Mouse (Mus musculus): ENCODE data around the gene Sox5. TPM values are rescaled to one million over a fixed set of nuclear protein-coding genes. Genes with fewer than 3 reads are reported as not detected.

Sox5 gene
- polyA plus RNA-seq, 1 experiment, result 2.5 TPM

- no peak overlapping the region for H3K27ac ChIP-seq (ENCODE audit: insufficient read depth, low read length)
- H3K4me1 ChIP-seq (ENCODE audit: control insufficient read depth, insufficient read depth, insufficient read length), result no peaks in the 10 kb centered on the region; the same call in 1 of the 2 replicates
- DNase-seq (ENCODE audit: low read depth in 1 of 2, low spot score in 2 of 2), result no peak
- H3K36me3 ChIP-seq (ENCODE audit: control insufficient read depth, insufficient read depth, low read length), result no peaks in the 10 kb centered on the region
- H3K27me3 ChIP-seq (ENCODE audit: control insufficient read depth, insufficient read depth, low read length), result no peaks in the 10 kb centered on the region
- WGBS, result 49% methylated on average over 17 of the region's 17 CpGs
- no peak overlapping the region for H3K4me3 ChIP-seq (ENCODE audit: extremely low read depth, insufficient read depth, insufficient read length)
- no peak for TF ChIP-seq POLR2A (IDR thresholded peaks at IDR 0.05; ENCODE audit: low read depth, low read length)
- no peak for TF ChIP-seq CTCF (IDR thresholded peaks at IDR 0.05; ENCODE audit: extremely low read depth, insufficient read depth, insufficient read length, insufficient replicate concordance)
Measured at GRCm38 (mm10) chr6:144570850-144571249, 210.9 kb downstream of the Sox5 start.

- TF ChIP-seq POLR2A (IDR thresholded peaks at IDR 0.05; ENCODE audit: low read depth, low read length), result no peak
- TF ChIP-seq CTCF (IDR thresholded peaks at IDR 0.05; ENCODE audit: extremely low read depth, insufficient read depth, insufficient read length, insufficient replicate concordance), result no peak
- Histone ChIP-seq H3K27ac (ENCODE audit: insufficient read depth, low read length) (no peak overlapping the region), H3K27me3 (ENCODE audit: control insufficient read depth, insufficient read depth, low read length) (no peaks in the 10 kb centered on the region), H3K36me3 (ENCODE audit: control insufficient read depth, insufficient read depth, low read length) (no peaks in the 10 kb centered on the region), H3K4me1 (ENCODE audit: control insufficient read depth, insufficient read depth, insufficient read length) (no peaks in the 10 kb centered on the region), H3K4me3 (ENCODE audit: extremely low read depth, insufficient read depth, insufficient read length) (no peak overlapping the region)
- no peak for DNase-seq (ENCODE audit: low read depth in 1 of 2, low spot score in 2 of 2)
- 77% methylated on average over 1 of the region's 1 CpGs for WGBS
Measured at GRCm38 (mm10) chr6:144565827-144566226, 215.9 kb downstream of the Sox5 start.

GRCm38 (mm10) chr6:144561718-144562117, 220.1 kb downstream of the Sox5 start:
- TF ChIP-seq POLR2A (IDR thresholded peaks at IDR 0.05; ENCODE audit: low read depth, low read length), result no peak
- no peak for TF ChIP-seq CTCF (IDR thresholded peaks at IDR 0.05; ENCODE audit: extremely low read depth, insufficient read depth, insufficient read length, insufficient replicate concordance)
- 37% methylated on average over 5 of the region's 5 CpGs for WGBS
- H3K4me3 ChIP-seq (ENCODE audit: extremely low read depth, insufficient read depth, insufficient read length), result no peak overlapping the region

GRCm38 (mm10) chr6:144560211-144560610, 221.6 kb downstream of the Sox5 start:
- Histone ChIP-seq H3K27me3 (ENCODE audit: control insufficient read depth, insufficient read depth, low read length) (no peaks in the 10 kb centered on the region), H3K4me1 (ENCODE audit: control insufficient read depth, insufficient read depth, insufficient read length) (no peaks in the 10 kb centered on the region), H3K36me3 (ENCODE audit: control insufficient read depth, insufficient read depth, low read length) (no peaks in the 10 kb centered on the region), H3K27ac (ENCODE audit: insufficient read depth, low read length) (no peak overlapping the region), H3K4me3 (ENCODE audit: extremely low read depth, insufficient read depth, insufficient read length) (no peak overlapping the region)
- TF ChIP-seq CTCF (IDR thresholded peaks at IDR 0.05; ENCODE audit: extremely low read depth, insufficient read depth, insufficient read length, insufficient replicate concordance), result no peak
- no peak for TF ChIP-seq POLR2A (IDR thresholded peaks at IDR 0.05; ENCODE audit: low read depth, low read length)
- 90% methylated on average over 3 of the region's 3 CpGs for WGBS
- DNase-seq (ENCODE audit: low read depth in 1 of 2, low spot score in 2 of 2), result no peak

More at GRCm38 (mm10) chr6:144561718-144562117, 220.1 kb downstream of the Sox5 start:
- no peaks in the 10 kb centered on the region for H3K36me3 ChIP-seq (ENCODE audit: control insufficient read depth, insufficient read depth, low read length)
- no peaks in the 10 kb centered on the region for H3K4me1 ChIP-seq (ENCODE audit: control insufficient read depth, insufficient read depth, insufficient read length)
- H3K27ac ChIP-seq (ENCODE audit: insufficient read depth, low read length), result no peak overlapping the region
- H3K27me3 ChIP-seq (ENCODE audit: control insufficient read depth, insufficient read depth, low read length), result no peaks in the 10 kb centered on the region
- DNase-seq (ENCODE audit: low read depth in 1 of 2, low spot score in 2 of 2), result no peak

DNA sequence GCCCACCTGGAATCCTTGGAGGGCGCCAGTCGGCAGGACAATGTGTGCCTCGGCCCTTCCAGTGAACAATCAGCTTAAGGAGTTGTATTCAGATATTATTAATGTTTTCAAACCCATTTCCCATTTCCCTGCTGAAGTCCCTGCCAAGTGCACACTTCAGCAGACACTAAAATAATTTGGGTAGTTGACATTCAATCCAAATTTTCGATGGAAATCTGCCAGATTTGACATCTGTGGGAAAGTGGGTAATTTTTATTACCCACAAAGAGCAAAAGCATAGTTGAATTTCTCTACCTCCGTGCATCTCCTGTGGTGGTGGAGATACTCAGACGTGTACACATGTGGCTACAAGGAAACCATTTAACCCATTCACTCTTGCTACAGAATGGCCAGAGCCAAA, 228.3 kb downstream of the Sox5 start:
- WGBS, result 75% methylated on average over 6 of the region's 6 CpGs
- DNase-seq (ENCODE audit: low read depth in 1 of 2, low spot score in 2 of 2), result no peak

DNA sequence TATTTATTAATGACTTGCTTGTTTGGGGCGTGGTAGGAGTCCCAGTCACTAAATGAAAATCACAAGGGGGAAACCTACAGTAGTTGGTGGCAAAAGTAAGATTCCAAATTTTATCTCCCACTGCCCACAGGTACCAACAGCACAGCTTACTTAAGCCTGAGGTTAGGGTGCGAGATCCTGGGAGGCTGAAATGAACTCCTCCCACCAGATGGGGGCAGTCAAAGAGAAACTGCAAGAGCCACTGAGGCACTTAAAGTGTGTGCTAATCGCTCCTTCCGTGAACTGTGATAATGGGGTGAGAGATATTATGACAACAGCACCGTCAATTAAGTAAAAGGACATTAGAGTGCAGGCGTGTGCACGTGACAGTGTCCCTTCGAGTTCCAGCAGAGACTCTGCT, 232.8 kb downstream of the Sox5 start:
- H3K27ac ChIP-seq (ENCODE audit: insufficient read depth, low read length), result no peak overlapping the region
- no peaks in the 10 kb centered on the region for H3K4me1 ChIP-seq (ENCODE audit: control insufficient read depth, insufficient read depth, insufficient read length)
- no peaks in the 10 kb centered on the region for H3K27me3 ChIP-seq (ENCODE audit: control insufficient read depth, insufficient read depth, low read length)
- no peak overlapping the region for H3K4me3 ChIP-seq (ENCODE audit: extremely low read depth, insufficient read depth, insufficient read length)
- TF ChIP-seq CTCF (IDR thresholded peaks at IDR 0.05; ENCODE audit: extremely low read depth, insufficient read depth, insufficient read length, insufficient replicate concordance), result no peak
- TF ChIP-seq POLR2A (IDR thresholded peaks at IDR 0.05; ENCODE audit: low read depth, low read length), result no peak
- DNase-seq (ENCODE audit: low read depth in 1 of 2, low spot score in 2 of 2), result no peak
- 94% methylated on average over 8 of the region's 8 CpGs for WGBS
- H3K36me3 ChIP-seq (ENCODE audit: control insufficient read depth, insufficient read depth, low read length), result no peaks in the 10 kb centered on the region

More for the DNA sequence above, 228.3 kb downstream of the Sox5 start:
- Histone ChIP-seq H3K4me1 (ENCODE audit: control insufficient read depth, insufficient read depth, insufficient read length) (no peaks in the 10 kb centered on the region), H3K4me3 (ENCODE audit: extremely low read depth, insufficient read depth, insufficient read length) (no peak overlapping the region), H3K36me3 (ENCODE audit: control insufficient read depth, insufficient read depth, low read length) (no peaks in the 10 kb centered on the region), H3K27me3 (ENCODE audit: control insufficient read depth, insufficient read depth, low read length) (no peaks in the 10 kb centered on the region), H3K27ac (ENCODE audit: insufficient read depth, low read length) (no peak overlapping the region)
- TF ChIP-seq POLR2A (IDR thresholded peaks at IDR 0.05; ENCODE audit: low read depth, low read length), result no peak
- TF ChIP-seq CTCF (IDR thresholded peaks at IDR 0.05; ENCODE audit: extremely low read depth, insufficient read depth, insufficient read length, insufficient replicate concordance), result no peak

- no peaks in the 10 kb centered on the region for H3K27me3 ChIP-seq (ENCODE audit: control insufficient read depth, insufficient read depth, low read length)
- H3K36me3 ChIP-seq (ENCODE audit: control insufficient read depth, insufficient read depth, low read length), result no peaks in the 10 kb centered on the region
- H3K4me1 ChIP-seq (ENCODE audit: control insufficient read depth, insufficient read depth, insufficient read length), result no peaks in the 10 kb centered on the region
- DNase-seq (ENCODE audit: low read depth in 1 of 2, low spot score in 2 of 2), result no peak
- H3K27ac ChIP-seq (ENCODE audit: insufficient read depth, low read length), result no peak overlapping the region
- no peak for TF ChIP-seq CTCF (IDR thresholded peaks at IDR 0.05; ENCODE audit: extremely low read depth, insufficient read depth, insufficient read length, insufficient replicate concordance)
- TF ChIP-seq POLR2A (IDR thresholded peaks at IDR 0.05; ENCODE audit: low read depth, low read length), result no peak
- H3K4me3 ChIP-seq (ENCODE audit: extremely low read depth, insufficient read depth, insufficient read length), result no peak overlapping the region
Measured at GRCm38 (mm10) chr6:144547141-144547540, 234.6 kb downstream of the Sox5 start.

Measured in spleen, adult 2 months (tissue).